Mouse (Mus musculus) olfactory bulb, adult 2 months (tissue): ENCODE data around the gene Mal.

Experiments
- CTCF ChIP-seq: fragments of 200-500 bp; IDR thresholded peaks from 2 replicates; pipeline ENCODE4 v1.5.1; 2012; ENCODE audit warnings: low read depth, mild to moderate bottlenecking, low read length, moderate library complexity; ENCODE audit not compliant: insufficient read depth
- POLR2A ChIP-seq: fragments of 200-500 bp; IDR thresholded peaks from 2 replicates; pipeline ENCODE4 v1.6.1; 2012; ENCODE audit warnings: mild to moderate bottlenecking, low read depth, low read length, moderate library complexity; ENCODE audit not compliant: insufficient read depth

- no peak for TF ChIP-seq CTCF
- no peak for TF ChIP-seq POLR2A
Measured at GRCm38 (mm10) chr2:127635581-127635980, 20.9 kb downstream of the Mal start.
